Comparison of ENCODE assay signal across 8 mouse cellular contexts in the genomic region with DNA sequence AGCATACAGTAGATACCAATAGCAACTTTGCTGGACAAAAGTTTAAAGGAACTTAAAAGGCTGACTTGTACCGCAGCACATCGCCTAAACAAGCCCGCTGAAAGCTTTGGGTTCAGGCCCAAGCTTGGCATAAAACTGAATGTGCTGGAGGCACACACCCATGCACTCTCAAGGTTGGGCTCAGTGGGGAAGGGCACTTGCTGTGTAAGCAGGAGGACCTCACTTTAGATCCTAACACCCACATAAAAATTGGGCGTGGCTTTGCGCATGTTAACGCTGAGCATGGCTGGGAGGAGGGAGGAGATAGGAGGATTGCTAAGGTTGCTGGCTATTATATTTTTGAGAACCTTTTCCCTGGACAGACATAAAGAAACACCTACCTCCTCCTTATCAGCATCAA. TPM values are rescaled to one million over a fixed set of nuclear protein-coding genes. Genes with fewer than 3 reads are reported as not detected.
DNase-seq lines count a peak whose midpoint lies in the region; ATAC-seq lines count a peak whose summit lies in the region.
"Had no signal": no experiment of that assay in that cellular context is flagged by ENCODE, and none has a peak within 500 bp of the region (broad histone marks: within the 10 kb centered on the region; RNA-seq: fewer than 3 reads in every experiment).

No protein-coding gene starts in this region.

- 47% methylated on average over 6 of the region's 6 CpGs for WGBS in lung, embryonic 15.5 days

- no peak overlapping the region for H3K4me3 ChIP-seq in lung, embryonic 15.5 days
- H3K4me3 ChIP-seq: neural tube, embryonic 12.5 days had no signal

- peaks cover 4% of the 10 kb centered on the region; the same call in 1 of the 2 replicates for H3K36me3 ChIP-seq in lung, embryonic 15.5 days

- H3K4me1 ChIP-seq in lung, embryonic 15.5 days, result peaks cover 15% of the 10 kb centered on the region; the same call in 1 of the 2 replicates
- H3K4me1 ChIP-seq: neural tube, embryonic 12.5 days had no signal

- H3K9me3 ChIP-seq in lung, embryonic 15.5 days, result no peaks in the 10 kb centered on the region
- H3K9me3 ChIP-seq: neural tube, embryonic 12.5 days had no signal

- no peaks in the 10 kb centered on the region for H3K27me3 ChIP-seq in lung, embryonic 15.5 days
- H3K27me3 ChIP-seq: neural tube, embryonic 12.5 days had no signal

- no peak overlapping the region for H3K4me2 ChIP-seq in lung, embryonic 15.5 days
- H3K4me2 ChIP-seq: neural tube, embryonic 12.5 days had no signal

- no peak for DNase-seq in lung, postnatal 14 days
- DNase-seq in c-Kit-positive CD71-positive TER-119-positive erythroid progenitor cells, embryonic 14.5 days (ENCODE audit: low spot score), result peak; percentile 55
- DNase-seq in fibroblast of lung, adult 2 months (ENCODE audit: low read depth), result peak; percentile 23
- no peak for DNase-seq in cerebellum, postnatal 25 days

- peak overlapping the region; percentile 13 for H3K27ac ChIP-seq in lung, embryonic 15.5 days
- H3K27ac ChIP-seq: neural tube, embryonic 12.5 days had no signal

- H3K9ac ChIP-seq in lung, embryonic 15.5 days, result no peak overlapping the region
- H3K9ac ChIP-seq: neural tube, embryonic 12.5 days had no signal

- ATAC-seq in lung, embryonic 15.5 days (ENCODE audit: borderline replicate concordance, extremely low read depth, low FRiP score, low TSS enrichment), result no peak
- peak; percentile 66 for ATAC-seq in megakaryocyte-erythroid progenitor cell, adult 5-6 weeks (replicated peaks; ENCODE audit: low FRiP score, low TSS enrichment, poor library complexity, severe bottlenecking)
- ATAC-seq in frontal cortex, adult (ENCODE audit: low TSS enrichment), result no peak; the same call in 1 of the 2 replicates

RNA-seq across cellular contexts. Expression of gene Atpif1, which starts 8.7 kb away (rescaled TPM):
- polyA plus RNA-seq in lung, embryonic 15.5 days (2015; fragmentation: Nextera tagmentation; extraction: Ambion mirVana), result 913 and 923 TPM in 2 replicates
- 1,479 and 1,723 TPM in 2 replicates for total RNA-seq in megakaryocyte-erythroid progenitor cell, adult 5-6 weeks (2014; fragmentation: Nextera tagmentation)
- total RNA-seq in megakaryocyte-erythroid progenitor cell, adult 5-6 weeks (2017), result 2,914 and 3,482 TPM in 2 replicates

RNA-seq across cellular contexts. Expression of gene Dnajc8, which starts 10.5 kb away (rescaled TPM):
- polyA plus RNA-seq in lung, embryonic 15.5 days (2015; fragmentation: Nextera tagmentation; extraction: Ambion mirVana), result 146 and 157 TPM in 2 replicates
- 160 and 183 TPM in 2 replicates for total RNA-seq in megakaryocyte-erythroid progenitor cell, adult 5-6 weeks (2014; fragmentation: Nextera tagmentation)
- 481 and 593 TPM in 2 replicates for total RNA-seq in megakaryocyte-erythroid progenitor cell, adult 5-6 weeks (2017)

RNA-seq across cellular contexts. Expression of gene Sesn2, which starts 14.5 kb away (rescaled TPM):
- polyA plus RNA-seq in lung, embryonic 15.5 days (2015; fragmentation: Nextera tagmentation; extraction: Ambion mirVana), result 11.9 and 12.7 TPM in 2 replicates
- total RNA-seq in megakaryocyte-erythroid progenitor cell, adult 5-6 weeks (2014; fragmentation: Nextera tagmentation), result 7.3 and 9.3 TPM in 2 replicates
- total RNA-seq in megakaryocyte-erythroid progenitor cell, adult 5-6 weeks (2017), result 2.6 and 3.8 TPM in 2 replicates

RNA-seq across cellular contexts. Expression of gene Ptafr, which starts 39.1 kb away (rescaled TPM):
- polyA plus RNA-seq in lung, embryonic 15.5 days (2015; fragmentation: Nextera tagmentation; extraction: Ambion mirVana), result 1.1 and 1.2 TPM in 2 replicates
- not detected in 2 replicates for total RNA-seq in megakaryocyte-erythroid progenitor cell, adult 5-6 weeks (2014; fragmentation: Nextera tagmentation)
- total RNA-seq in megakaryocyte-erythroid progenitor cell, adult 5-6 weeks (2017), result 0.23 TPM in 1 of 2 replicates, not detected in the other

Comparison
In these comparisons a context has a peak if more than half of its experiments do, and no peak if none do; other contexts are left out.
1. DNase-seq: peak in c-Kit-positive CD71-positive TER-119-positive erythroid progenitor cells, embryonic 14.5 days (single experiment) and fibroblast of lung, adult 2 months (single experiment); none in lung, postnatal 14 days (single experiment) and cerebellum, postnatal 25 days (0 of 2).